ENCODE assay signal across 16 mouse cellular contexts in the genomic region with DNA sequence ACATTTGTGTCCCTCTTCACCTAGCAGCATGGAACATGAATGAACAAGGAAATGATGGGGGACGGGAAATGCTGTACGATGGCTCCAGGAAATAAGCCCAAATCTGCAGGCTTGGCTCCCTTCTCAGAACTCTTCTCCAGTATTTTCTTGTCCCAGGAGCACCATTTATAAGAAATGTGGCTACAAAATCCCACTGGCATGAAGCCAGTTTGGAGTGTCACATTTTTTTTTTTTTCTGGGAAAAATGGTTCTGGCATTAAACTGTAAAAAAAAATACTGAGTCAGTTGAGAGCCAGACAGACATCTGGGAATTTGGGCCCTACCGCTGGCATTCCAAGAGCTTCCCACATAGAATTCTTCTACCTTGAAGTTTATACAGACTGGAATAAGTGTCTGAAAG.
"Had no signal": no experiment of that assay in that cellular context is flagged by ENCODE, and none has a peak within 500 bp of the region (broad histone marks: within the 10 kb centered on the region; RNA-seq: fewer than 3 reads in every experiment).

No protein-coding gene starts in this region.

- H3K4me2 ChIP-seq: limb, embryonic 13.5 days; midbrain, embryonic 12.5 days; neural tube, embryonic 15.5 days; stomach, embryonic 15.5 days had no signal

- H3K9me3 ChIP-seq: limb, embryonic 13.5 days; megakaryocyte, embryonic 14.5 days; midbrain, embryonic 12.5 days; neural tube, embryonic 15.5 days; stomach, embryonic 15.5 days had no signal

- H3K27ac ChIP-seq: layer of hippocampus, adult 2 months; limb, embryonic 13.5 days; liver, embryonic 14.5 days; macrophage; midbrain, embryonic 12.5 days; neural tube, embryonic 15.5 days; stomach, embryonic 15.5 days had no signal

- H3K4me3 ChIP-seq: layer of hippocampus, adult 2 months; limb, embryonic 13.5 days; megakaryocyte, embryonic 14.5 days; midbrain, embryonic 12.5 days; neural tube, embryonic 15.5 days; stomach, embryonic 15.5 days had no signal

- H3K9ac ChIP-seq: limb, embryonic 13.5 days; liver, embryonic 14.5 days; midbrain, embryonic 12.5 days; neural tube, embryonic 15.5 days; stomach, embryonic 15.5 days had no signal

- H3K4me1 ChIP-seq: midbrain, embryonic 12.5 days; neural tube, embryonic 15.5 days; stomach, embryonic 15.5 days had no signal

- H3K27me3 ChIP-seq: limb, embryonic 13.5 days; midbrain, embryonic 12.5 days; neural tube, embryonic 15.5 days; stomach, embryonic 15.5 days had no signal

- DNase-seq: kidney, adult 9 months; kidney, postnatal 10 days; kidney, postnatal 4 days; left cerebral cortex, postnatal 4 days; lung, adult 18-20 months; lung, postnatal 10 days; right cerebral cortex, postnatal 4 days; thymus, postnatal 36 days had no signal
